Mouse (Mus musculus) thymus, postnatal 10 days (tissue): ENCODE measurements around the gene Hist1h3i.
"Not testable (repeated sequence)": the region's sequence is repeated elsewhere in the genome, so short reads cannot be mapped to it uniquely, and the experiment has no call there.

Experiments
- DNase-seq, 2 experiments: peaks; one replicate each; pipeline ENCODE4 v3.0.0; 2021; ENCODE audit warnings: low spot score in 2 of 2

The Hist1h3i gene

DNA sequence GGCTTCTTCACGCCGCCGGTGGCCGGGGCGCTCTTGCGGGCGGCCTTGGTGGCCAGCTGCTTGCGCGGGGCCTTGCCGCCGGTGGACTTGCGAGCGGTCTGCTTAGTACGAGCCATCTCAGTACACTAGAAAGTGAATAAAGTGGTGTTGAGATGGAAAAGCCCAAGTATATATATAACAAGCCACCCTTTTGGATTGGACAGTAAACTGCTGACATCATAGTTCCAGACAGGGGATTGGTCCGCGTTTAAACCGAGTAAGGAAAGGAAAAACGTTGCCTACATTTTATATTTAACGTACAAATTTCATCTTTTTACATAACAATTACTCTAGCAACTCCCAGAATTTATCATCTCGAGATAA lies at the start of gene Hist1h3i:
Gene Hist1h3i (minus strand): TSS at position 116 of the 363 bp plus-strand sequence.
- peak; percentile 62 to 79 for DNase-seq

DNA sequence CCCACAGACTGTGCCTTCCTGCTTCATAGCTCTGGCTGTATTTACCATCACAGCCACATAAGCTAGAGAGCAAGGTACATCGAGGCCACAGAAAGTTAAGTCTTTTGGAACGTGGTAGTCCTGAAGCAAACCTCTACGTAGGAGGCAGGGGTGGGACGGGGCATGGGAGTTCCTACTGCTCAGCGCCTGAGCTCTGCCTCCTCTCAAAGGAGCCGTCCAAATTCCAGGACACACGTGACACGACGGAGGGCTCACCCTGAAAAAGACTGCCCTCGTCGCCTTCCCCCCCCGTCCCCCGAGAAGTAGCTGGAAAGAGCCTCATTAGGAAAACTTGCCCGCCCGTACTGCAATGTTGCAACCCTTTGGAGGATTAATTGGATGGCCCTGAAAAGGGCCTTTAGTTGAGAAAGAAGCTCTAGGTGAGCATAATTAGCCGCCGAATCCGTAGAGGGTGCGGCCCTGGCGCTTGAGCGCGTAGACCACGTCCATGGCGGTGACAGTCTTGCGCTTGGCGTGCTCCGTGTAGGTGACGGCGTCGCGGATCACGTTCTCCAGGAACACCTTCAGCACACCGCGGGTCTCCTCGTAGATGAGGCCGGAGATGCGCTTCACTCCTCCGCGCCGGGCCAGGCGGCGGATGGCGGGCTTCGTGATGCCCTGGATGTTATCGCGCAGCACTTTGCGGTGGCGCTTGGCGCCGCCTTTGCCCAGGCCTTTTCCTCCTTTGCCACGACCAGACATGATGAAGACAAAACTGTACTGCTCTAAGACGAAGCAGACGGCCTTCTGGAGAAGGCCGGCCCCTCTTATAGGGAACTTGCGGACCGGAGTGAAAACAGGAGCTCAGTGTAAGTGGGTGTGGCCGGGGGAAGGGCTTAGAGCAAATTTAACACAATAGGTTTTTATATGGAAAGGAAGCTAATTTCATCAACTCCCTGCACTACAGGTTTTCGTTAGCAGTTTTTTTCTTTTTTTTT lies 48.5 kb upstream of the Hist1h3i start, which contains the start of gene Hist1h4n:
Gene Hist1h4n (minus strand): TSS at position 779 of the 977 bp plus-strand sequence.
- peak; percentile 39 to 42 for DNase-seq

DNA sequence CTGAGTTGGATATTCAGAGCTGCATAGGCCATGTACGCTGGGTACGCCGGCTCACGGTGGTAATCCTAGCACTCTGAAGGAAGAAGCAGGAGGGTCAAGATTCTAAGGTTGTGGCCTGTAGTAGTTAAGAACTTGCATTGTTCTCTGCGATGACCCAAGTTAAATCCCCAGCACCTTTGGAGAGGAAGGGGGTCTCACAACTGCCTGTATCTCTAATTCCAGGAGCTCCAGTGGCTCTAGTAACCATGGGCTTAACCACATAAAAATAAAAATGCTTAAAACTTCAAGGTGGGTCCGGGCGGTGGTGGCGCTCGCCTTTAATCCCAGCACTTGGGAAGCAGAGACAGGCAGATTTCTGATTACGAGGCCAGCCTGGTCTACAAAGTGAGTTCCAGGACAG lies 47.2 kb upstream of the Hist1h3i start:
- no peak for DNase-seq

DNA sequence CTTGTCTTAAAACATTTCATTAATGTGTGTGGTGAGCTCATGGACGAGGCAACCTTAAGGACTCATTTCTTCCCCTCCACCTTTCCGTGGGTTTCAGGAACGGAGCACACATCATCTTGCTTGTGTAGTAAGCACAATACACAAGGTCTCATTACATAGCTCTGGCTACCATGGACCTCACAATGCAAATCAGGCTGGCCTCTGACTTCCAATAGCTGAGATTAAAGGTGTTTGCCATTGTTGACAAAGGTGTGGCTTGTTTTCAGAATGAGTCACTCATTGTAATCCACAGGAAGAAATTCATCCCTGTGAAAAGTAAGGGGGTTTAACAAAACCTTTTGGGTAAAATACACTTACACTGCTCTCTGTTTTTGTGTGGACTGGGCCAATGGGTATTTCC lies 45.3 kb upstream of the Hist1h3i start:
- no peak for DNase-seq

DNA sequence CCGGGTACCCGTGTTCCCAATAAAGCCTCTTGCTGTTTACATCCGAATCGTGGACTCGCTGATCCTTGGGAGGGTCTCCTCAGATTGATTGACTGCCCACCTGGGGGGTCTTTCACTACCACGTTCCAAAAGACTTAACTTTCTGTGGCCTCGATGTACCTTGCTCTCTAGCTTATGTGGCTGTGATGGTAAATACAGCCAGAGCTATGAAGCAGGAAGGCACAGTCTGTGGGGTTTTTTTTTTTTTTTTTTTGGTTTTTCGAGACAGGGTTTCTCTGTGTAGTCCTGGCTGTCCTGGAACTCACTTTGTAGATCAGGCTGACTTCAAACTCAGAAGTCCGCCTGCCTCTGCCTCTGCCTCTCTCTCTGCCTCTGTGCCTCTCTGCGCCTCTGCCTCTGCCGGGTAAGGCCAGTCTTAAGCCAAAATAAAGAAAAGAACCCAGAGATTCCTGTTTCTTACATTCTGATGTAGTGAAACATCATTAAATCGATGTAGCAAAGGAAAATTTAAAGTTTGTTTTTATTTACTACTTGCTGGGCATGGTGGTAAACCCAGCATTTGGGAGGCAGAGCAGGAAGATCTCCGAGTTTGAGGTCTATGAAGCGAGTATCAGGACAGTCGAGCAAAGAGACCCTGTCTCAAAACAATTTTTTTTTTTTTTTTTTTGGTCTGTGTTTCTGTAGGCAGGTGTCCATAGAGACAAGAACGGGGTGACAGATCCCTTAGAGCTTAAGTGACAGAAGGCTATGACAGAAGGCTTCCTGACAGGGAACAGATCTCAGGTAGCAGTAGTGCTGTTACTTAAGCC lies 37.1 kb upstream of the Hist1h3i start:
- DNase-seq = not testable (repeated sequence)

DNA sequence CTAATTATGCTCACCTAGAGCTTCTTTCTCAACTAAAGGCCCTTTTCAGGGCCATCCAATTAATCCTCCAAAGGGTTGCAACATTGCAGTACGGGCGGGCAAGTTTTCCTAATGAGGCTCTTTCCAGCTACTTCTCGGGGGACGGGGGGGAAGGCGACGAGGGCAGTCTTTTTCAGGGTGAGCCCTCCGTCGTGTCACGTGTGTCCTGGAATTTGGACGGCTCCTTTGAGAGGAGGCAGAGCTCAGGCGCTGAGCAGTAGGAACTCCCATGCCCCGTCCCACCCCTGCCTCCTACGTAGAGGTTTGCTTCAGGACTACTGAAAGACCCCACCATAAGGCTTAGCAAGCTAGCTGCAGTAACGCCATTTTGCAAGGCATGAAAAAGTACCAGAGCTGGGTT lies 28.9 kb upstream of the Hist1h3i start:
- not testable (repeated sequence) for DNase-seq

DNA sequence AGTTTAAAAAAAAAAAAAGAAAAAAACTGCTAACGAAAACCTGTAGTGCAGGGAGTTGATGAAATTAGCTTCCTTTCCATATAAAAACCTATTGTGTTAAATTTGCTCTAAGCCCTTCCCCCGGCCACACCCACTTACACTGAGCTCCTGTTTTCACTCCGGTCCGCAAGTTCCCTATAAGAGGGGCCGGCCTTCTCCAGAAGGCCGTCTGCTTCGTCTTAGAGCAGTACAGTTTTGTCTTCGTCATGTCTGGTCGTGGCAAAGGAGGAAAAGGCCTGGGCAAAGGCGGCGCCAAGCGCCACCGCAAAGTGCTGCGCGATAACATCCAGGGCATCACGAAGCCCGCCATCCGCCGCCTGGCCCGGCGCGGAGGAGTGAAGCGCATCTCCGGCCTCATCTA lies 28.4 kb upstream of the Hist1h3i start, which contains the start of gene Hist1h4m:
Gene Hist1h4m (plus strand): TSS at position 208 of the 400 bp plus-strand sequence.
- DNase-seq = peak; percentile 53 to 60

DNA sequence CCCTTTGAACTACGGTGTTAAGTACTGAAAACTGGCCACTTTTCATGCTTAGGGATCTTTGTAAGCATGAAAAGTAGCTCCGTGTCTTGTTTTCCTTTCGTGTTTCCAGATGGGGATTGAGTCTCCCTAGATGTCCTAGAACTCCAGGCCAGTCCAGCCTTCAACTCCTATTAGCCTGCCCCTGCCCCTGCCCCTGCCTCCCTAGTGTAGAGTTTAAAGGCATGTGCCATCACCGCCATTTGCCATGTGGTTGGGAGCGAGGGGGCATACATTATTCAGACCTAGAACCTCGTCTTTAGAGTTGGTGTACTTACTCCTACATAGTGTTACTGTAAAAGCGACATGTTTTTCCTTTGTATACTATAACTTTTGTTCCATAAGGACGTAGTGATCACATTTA lies 27.9 kb upstream of the Hist1h3i start:
- not testable (repeated sequence) for DNase-seq

DNA sequence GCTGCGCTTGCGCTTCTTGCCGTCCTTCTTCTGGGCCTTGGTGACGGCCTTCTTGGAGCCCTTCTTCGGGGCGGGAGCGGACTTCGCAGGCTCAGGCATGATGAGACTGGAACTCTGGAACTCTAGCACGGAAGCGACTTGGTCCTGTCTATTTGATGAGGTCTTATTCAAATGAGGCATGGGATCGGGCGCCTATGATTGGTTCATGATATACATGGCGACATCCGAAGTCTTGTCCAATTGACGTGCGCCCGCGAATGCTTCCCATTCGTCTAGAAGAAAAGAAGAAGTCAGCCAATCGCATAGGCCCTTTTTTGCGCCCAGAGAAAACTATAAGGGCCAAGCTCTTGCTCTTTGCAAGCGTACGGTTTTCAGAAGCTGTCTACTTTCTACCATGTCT lies 26.9 kb upstream of the Hist1h3i start, which contains the start of the genes Hist1h2bq and Hist1h2ao:
Gene Hist1h2bq (minus strand): TSS at position 125 of the 400 bp plus-strand sequence.
Gene Hist1h2ao (plus strand): TSS at position 393 of the 400 bp plus-strand sequence.
- DNase-seq = not testable (repeated sequence)

DNA sequence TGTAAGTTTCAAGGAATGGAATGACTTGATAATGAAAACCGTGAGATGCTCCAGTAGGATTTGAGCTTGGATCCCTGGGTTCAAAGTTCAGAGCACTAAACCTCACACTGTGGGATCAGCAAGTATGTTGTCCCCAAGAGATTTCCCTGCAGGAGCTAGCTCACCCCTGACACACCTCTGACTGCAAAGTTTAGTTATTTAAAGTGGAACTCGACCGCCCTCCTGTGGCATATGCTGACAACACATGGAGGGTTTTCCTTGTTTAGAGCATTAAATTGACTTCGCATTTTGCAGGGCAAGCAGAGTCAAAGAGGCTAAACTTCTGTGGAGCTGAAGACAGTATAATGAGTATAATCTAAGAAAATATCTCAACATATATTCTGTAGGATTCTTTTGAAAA lies 19.9 kb upstream of the Hist1h3i start:
- not testable (repeated sequence) for DNase-seq

DNA sequence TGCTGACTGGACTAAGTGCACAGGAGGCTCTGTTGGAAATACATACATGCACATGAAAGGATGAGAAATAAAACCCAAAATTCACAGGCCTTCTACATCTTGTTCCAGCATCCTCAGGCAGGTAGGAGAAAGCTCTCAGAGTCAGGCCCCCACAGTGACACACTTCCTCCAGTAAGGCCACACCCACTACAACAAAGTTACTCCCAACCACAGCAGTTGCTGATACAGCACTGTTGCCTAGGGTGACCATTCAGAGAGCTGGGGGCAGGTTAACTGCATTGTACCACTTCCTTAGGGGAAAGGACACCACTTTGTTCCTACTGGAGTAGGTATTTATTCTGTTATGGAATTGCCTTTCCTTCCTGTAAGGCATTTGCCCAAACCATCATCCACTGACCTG lies 14.0 kb upstream of the Hist1h3i start:
- DNase-seq = not testable (repeated sequence)

DNA sequence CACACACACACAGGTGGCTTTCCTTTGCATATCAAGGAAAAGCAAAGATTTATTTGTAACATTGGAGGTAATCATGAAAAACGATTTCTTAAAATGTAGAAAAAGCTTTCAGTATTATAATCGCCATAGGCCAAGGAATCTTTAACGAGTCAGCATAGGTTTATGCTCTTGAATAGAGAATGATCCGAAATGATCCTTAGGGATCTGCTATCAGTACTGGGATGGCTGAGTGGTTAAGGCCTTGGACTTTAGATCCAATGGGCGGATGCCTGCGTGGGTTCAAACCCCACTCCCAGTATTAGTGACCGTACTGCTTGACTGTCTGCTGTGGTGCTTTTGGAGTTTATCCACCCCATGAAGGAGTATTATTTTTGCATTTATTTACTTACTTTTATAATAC lies 12.4 kb upstream of the Hist1h3i start:
- DNase-seq = no peak

DNA sequence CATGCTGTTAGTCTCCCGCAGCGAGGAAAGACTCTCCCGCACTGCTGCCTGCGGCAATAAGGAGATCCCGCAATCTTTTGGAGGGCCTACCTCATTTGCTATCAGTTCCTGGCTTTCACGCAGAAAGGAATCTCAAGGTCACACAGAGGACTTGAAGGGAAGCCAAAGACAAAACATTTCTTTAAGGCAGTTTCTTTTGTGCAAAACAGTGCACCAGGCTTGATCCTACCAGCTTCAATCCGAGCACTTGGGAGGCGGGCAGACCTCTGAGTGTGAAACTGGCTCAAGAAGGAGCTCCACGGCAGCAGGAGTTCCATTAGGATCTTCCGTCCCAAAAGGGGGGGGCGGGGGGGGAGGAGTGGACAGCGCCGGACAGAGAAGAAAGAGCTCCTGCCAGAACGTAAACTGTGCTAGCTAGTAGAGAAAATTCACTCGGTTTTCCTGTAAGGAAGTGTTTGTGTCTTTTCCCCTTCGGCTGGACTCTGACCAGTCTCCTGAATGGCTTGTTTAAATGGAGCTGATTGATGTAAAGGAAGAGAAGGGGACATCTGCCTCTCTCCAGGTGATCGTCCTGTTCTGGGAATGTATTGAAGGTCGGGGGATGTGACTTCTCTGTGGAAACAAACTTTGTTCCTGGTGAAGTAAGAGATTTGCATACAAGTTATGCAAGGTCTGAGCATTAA lies 7.6 kb upstream of the Hist1h3i start:
- DNase-seq = no peak

DNA sequence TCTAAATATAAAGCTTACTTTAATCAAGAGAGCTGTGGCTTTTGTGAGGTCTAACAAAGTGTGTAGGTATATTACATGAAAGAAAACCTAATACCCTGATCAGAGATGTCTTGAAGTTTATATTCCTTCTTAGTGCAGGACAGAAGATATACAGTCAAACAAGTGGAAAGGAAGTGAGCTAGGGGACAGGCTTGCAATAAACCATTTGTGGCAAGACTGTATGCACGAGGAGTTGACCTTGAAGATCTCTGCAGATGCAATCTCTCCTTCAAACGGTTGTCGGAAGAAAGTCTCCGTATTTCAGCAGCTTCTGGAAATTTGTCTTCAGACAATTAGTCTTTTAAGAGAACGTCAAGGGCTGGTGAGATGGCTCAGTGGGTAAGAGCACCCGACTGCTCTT lies 6.8 kb upstream of the Hist1h3i start:
- DNase-seq = no peak

DNA sequence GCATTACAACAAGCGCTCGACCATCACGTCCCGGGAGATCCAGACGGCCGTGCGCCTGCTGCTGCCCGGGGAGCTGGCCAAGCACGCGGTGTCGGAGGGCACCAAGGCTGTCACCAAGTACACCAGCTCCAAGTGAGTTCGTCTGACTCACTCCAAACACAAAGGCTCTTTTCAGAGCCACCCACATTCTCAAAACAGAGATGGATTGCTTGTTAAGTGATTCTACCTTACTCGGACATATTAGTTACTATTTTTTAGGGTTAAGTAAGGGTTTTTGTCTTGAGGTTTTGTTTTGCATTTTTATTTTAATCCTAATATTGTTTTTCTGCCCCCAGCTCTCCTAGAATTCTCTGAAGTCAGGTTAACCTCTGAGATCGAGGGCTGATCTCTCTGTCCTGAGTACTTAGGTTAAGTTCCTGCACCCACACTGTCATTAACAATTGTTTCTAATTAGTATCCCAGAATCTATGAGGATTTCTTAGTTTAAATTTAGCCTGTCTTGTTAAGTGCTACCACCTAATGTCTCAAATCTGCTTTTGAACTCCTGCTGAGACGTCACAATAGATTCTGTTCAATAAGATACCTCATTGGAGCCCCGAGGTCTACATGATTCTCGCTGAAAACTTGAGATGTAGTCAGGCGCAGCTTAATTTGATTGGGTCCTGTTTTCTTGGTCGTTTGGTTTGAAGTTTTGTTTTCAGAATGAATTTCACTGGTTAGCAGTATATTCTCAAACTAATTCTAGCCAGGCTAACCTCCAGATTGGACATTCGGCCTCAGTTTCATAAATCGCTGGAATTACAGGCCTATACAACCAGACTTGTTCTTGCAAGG lies 4.8 kb upstream of the Hist1h3i start:
- no peak for DNase-seq

DNA sequence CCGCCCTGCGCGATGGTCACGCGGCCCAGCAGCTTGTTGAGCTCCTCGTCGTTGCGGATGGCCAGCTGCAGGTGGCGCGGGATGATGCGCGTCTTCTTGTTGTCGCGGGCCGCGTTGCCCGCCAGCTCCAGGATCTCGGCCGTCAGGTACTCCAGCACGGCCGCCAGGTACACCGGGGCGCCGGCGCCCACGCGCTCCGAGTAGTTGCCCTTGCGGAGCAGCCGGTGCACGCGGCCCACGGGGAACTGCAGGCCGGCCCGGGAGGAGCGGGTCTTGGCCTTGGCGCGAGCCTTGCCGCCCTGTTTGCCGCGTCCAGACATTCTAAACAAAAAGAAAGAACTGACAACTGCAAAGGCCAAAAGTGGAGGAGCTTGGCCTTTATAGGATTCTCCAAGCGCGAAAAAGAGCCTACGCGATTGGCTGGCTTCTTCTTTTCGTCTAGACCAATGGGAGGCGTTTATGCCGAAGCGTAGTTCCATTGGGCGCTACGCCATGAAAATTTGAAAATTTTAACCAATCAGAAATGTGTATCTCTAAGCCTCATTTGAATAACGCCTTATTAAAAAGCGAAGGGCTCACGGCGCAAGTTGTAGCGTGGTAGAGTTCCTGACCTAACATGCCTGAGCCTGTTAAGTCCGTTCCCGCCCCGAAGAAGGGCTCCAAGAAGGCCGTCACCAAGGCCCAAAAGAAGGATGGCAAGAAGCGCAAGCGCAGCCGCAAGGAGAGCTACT lies 3.9 kb upstream of the Hist1h3i start, which contains the start of the genes Hist1h2an and Hist1h2bp:
Gene Hist1h2an (minus strand): TSS at position 320 of the 731 bp plus-strand sequence.
Gene Hist1h2bp (plus strand): TSS at position 563 of the 731 bp plus-strand sequence.
- DNase-seq = peak; percentile 82 to 88

DNA sequence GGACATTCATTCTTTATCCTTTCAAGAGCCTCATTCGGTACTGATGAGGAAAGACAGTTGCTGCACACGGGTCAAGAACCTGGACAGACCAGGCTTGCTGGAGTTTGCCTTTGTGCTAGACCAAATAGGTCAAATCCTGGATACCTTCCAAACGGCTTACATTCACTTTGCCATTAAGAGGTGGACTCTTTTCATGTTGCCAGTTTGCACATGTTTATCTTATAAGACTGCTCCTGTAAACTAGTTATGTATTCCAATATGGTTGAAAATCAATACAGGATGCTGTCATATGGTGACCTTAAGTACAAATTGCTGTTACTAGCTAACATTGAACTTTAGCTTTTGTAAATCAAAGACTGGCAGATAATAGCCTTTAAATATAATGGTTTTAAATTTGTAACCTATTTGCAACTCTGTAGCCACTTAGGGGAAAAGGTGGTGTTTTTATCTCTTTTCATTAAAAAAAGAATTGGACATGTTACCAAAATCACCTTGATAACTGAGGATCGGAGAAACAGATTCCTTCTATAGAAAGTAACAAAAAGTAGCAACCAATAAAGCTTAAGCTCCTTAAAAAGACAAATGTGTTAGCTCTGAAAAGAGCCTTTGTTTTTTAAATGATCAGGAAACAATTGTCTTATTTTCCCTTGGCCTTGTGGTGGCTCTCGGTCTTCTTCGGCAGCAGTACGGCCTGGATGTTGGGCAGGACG lies 3.2 kb upstream of the Hist1h3i start:
- DNase-seq = no peak

DNA sequence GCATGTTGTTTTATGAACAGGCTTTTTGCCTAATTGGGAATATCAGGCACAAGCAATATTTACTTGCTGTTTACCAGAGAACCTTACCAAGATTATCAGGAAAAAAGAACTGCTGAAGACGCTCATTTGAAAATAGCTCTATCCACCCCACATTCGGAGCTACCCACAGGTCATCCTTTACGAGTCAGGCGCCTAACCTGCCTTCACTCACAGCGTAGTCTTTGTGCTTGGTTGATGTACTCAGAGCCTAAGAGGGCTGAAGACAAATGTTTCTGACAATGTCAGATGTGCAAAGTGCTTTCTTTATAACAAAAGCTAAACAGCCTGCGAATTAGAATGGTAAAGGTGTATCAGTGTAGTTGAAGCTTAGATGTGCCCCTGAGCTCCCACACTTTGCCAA lies 1.1 kb upstream of the Hist1h3i start:
- DNase-seq = no peak

DNA sequence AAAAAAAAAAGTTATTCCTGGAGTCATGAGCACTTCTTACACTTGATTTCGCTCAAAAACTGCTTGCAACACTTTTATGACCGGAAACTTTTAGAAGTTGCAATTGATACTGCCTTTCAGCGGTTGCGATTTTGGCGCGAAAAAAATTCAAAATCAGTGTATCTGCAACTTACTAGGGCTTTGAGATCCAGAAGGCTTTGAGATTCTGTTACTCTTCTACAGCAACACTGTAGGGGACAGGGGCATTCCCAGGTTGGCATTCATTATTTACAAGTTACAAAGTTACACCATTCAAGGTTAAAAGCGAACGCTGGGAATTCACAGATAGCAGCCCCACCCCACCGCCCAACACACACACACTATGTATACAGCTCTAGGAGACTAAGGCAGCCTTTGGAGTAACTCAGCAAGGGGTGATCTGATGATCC lies 578 bp upstream of the Hist1h3i start:
- DNase-seq = peak; percentile 26 to 52
